Mouse (Mus musculus): ENCODE measurements around the gene Ehd1.

- TF ChIP-seq CTCF (IDR thresholded peaks at IDR 0.05; ENCODE audit: borderline replicate concordance, insufficient read depth, low read length) (no peak), POLR2A (IDR thresholded peaks at IDR 0.05; ENCODE audit: low read depth, low read length) (no peak)
These were observed 5.9 kb upstream of the Ehd1 start for GRCm38 (mm10) chr19:6270661-6271060.
